Comparison of ENCODE assay signal across 9 mouse cellular contexts in the genomic region with DNA sequence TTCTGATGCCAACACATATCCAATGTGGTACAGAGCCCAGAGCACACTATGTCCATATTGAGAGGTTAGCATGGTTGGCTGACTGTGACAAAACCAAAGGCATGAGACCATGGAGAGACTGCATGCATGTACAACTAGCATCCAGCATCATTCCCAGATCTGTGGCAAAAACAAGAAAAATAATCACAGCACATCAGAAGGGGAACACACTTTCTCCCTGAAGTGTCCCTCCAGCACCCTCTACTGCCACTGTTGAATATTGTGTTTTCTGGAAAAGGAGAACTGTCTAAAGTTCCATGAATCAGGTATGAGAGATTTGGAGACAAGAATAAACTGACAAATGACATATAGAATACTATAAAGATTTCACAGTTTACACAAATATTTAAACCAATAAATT.
DNase-seq lines count a peak whose midpoint lies in the region; ATAC-seq lines count a peak whose summit lies in the region.
"Had no signal": no experiment of that assay in that cellular context is flagged by ENCODE, and none has a peak within 500 bp of the region (broad histone marks: within the 10 kb centered on the region; RNA-seq: fewer than 3 reads in every experiment).

No protein-coding gene starts in this region.

- 0 out of 2 replicates have a peak overlapping the region, but pooled peaks have one; percentile 38 for H3K27ac ChIP-seq in heart, embryonic 12.5 days (ENCODE audit: poor library complexity, severe bottlenecking)
- no peak overlapping the region for H3K27ac ChIP-seq in neural tube, embryonic 15.5 days (replicated peaks)
- H3K27ac ChIP-seq: neural tube, embryonic 13.5 days had no signal

- no peaks in the 10 kb centered on the region for H3K27me3 ChIP-seq in heart, embryonic 12.5 days (replicated peaks)
- H3K27me3 ChIP-seq in neural tube, embryonic 15.5 days (replicated peaks) = no peaks in the 10 kb centered on the region
- H3K27me3 ChIP-seq: neural tube, embryonic 13.5 days had no signal

- no peaks in the 10 kb centered on the region for H3K9me3 ChIP-seq in heart, embryonic 12.5 days (replicated peaks)
- no peaks in the 10 kb centered on the region for H3K9me3 ChIP-seq in neural tube, embryonic 15.5 days (replicated peaks)
- H3K9me3 ChIP-seq: neural tube, embryonic 13.5 days had no signal

- H3K9ac ChIP-seq in heart, embryonic 12.5 days = no peak overlapping the region
- H3K9ac ChIP-seq in neural tube, embryonic 15.5 days (replicated peaks) = no peak overlapping the region
- H3K9ac ChIP-seq: neural tube, embryonic 13.5 days had no signal

- H3K4me2 ChIP-seq in heart, embryonic 12.5 days = no peak overlapping the region
- no peak overlapping the region for H3K4me2 ChIP-seq in neural tube, embryonic 15.5 days
- H3K4me2 ChIP-seq: neural tube, embryonic 13.5 days had no signal

- H3K4me3 ChIP-seq in heart, embryonic 12.5 days = no peak overlapping the region
- no peak overlapping the region for H3K4me3 ChIP-seq in neural tube, embryonic 15.5 days (replicated peaks)
- H3K4me3 ChIP-seq: neural tube, embryonic 13.5 days had no signal

- no peak for DNase-seq in heart, adult 8-10 months (ENCODE audit: low spot score)
- DNase-seq in ovary, postnatal 14 days (ENCODE audit: low spot score) = peak; percentile 3
- no peak for DNase-seq in ovary, postnatal 10 days (ENCODE audit: low spot score)
- DNase-seq in forelimb bud, embryonic 11.5 days (ENCODE audit: low read depth, low spot score) = peak; percentile 13
- no peak for DNase-seq in spleen, postnatal 10 days (ENCODE audit: low spot score in 2 of 2)
- DNase-seq in thymus, postnatal 4 days = no peak

- H3K4me1 ChIP-seq in heart, embryonic 12.5 days (replicated peaks) = peaks cover 12% of the 10 kb centered on the region
- no peaks in the 10 kb centered on the region for H3K4me1 ChIP-seq in neural tube, embryonic 15.5 days
- H3K4me1 ChIP-seq: neural tube, embryonic 13.5 days had no signal

- ATAC-seq in heart, embryonic 12.5 days (ENCODE audit: insufficient number of reproducible peaks, low FRiP score) = no peak
- peak; percentile 38; the same call in 1 of the 2 replicates for ATAC-seq in neural tube, embryonic 15.5 days (ENCODE audit: low FRiP score)

- H3K36me3 ChIP-seq in heart, embryonic 12.5 days = no peaks in the 10 kb centered on the region
- H3K36me3 ChIP-seq in neural tube, embryonic 15.5 days = no peaks in the 10 kb centered on the region
- H3K36me3 ChIP-seq: neural tube, embryonic 13.5 days had no signal

Comparison
In these comparisons a context has a peak if more than half of its experiments do, and no peak if none do; other contexts are left out.
1. DNase-seq: peak in ovary, postnatal 14 days (single experiment) and forelimb bud, embryonic 11.5 days (single experiment); none in heart, adult 8-10 months (single experiment), ovary, postnatal 10 days (single experiment), spleen, postnatal 10 days (0 of 2) and thymus, postnatal 4 days (single experiment).